Mouse (Mus musculus): ENCODE measurements at regions not wholly inside any gene's neighbourhood (a gene's known extent, or its start where the extent isn't known, plus 50 kb on each side); places are given as distances from the start of the nearest gene placed in this dataset.

DNA sequence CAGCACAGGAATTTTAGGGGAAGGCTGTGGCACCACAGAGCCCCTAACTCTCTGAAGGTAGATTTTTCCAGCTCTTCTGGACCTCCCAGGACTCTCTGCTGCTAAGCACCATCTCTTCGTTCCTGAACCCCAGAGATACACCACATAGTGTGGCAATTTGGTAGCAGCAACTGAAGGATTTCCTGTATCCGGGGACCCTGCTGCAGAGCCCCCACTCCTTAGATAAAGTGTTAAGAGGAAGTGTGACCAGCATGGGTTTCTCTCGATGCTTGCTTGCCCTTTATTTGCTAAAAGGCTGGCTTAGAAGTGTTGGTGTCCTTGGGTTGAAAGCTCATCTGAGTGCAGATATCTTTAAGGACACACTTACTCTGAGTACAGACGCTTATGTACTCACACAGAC lies 115.6 kb upstream of the Stc2 start:
- TF ChIP-seq POLR2A (IDR thresholded peaks at IDR 0.05; ENCODE audit: borderline replicate concordance, extremely low read depth, low read depth, low read length) (no peak), CTCF (IDR thresholded peaks at IDR 0.05; ENCODE audit: insufficient read depth, low read length) (no peak)
